Mouse (Mus musculus) macrophage (primary cell): Measurements from ENCODE around the gene Aff1. TPM values are rescaled to one million over a fixed set of nuclear protein-coding genes. Genes with fewer than 3 reads are reported as not detected.

Experiments
- H3K27ac ChIP-seq: fragments of 350-480 bp; formaldehyde crosslinking; 2 replicates; pipeline ENCODE4 v1.9.0; 2021
- H3K36me3 ChIP-seq: fragments of 350-480 bp; formaldehyde crosslinking; 2 replicates; pipeline ENCODE4 v1.9.0; 2021; ENCODE audit errors: inconsistent target
- H3K4me3 ChIP-seq: fragments of 350-480 bp; formaldehyde crosslinking; 2 replicates; pipeline ENCODE4 v1.9.0; 2021; ENCODE audit errors: inconsistent target
- H3K79me2 ChIP-seq: fragments of 350-480 bp; formaldehyde crosslinking; 2 replicates; pipeline ENCODE4 v1.9.0; 2021; ENCODE audit errors: inconsistent target
- WGBS: methylation state at CpG from one replicate; pipeline ENCODE4 v1.1.7; 2026; ENCODE audit warnings: inconsistent platforms; ENCODE audit not compliant: missing documents; 5-methylcytosine and 5-hydroxymethylcytosine counted together
- polyA plus RNA-seq: library from polyadenylated mRNA; stranded (reverse); fragments of 250-400 nt; gene quantifications from 3 replicates; pipeline ENCODE4 v1.2.4, GENCODE M21; 2018; ENCODE audit warnings: inconsistent platforms

Gene Aff1
- polyA plus RNA-seq, 1 experiment from 2014 or later: 46.7 TPM

GRCm38 (mm10) chr5:103789619-103790116, 97.5 kb downstream of the Aff1 start:
- Histone ChIP-seq H3K27ac (no peak overlapping the region), H3K79me2 (peaks cover 100% of the 10 kb centered on the region), H3K4me3 (no peak overlapping the region), H3K36me3 (peaks cover 69% of the 10 kb centered on the region)
- whole genome bisulfite sequencing: 91% methylated on average over 7 of the region's 9 CpGs

- Histone ChIP-seq H3K4me3 (no peak overlapping the region), H3K36me3 (peaks cover 55% of the 10 kb centered on the region; the same call in 1 of the 2 replicates), H3K27ac (no peak overlapping the region), H3K79me2 (peaks cover 100% of the 10 kb centered on the region)
- WGBS: 93% methylated on average over 7 of the region's 7 CpGs
Measured at GRCm38 (mm10) chr5:103791741-103792140, 99.6 kb downstream of the Aff1 start.

GRCm38 (mm10) chr5:103795121-103795520, 102.9 kb downstream of the Aff1 start:
- WGBS: 94% methylated on average over 4 of the region's 5 CpGs
- no peak overlapping the region for H3K27ac ChIP-seq
- peaks cover 100% of the 10 kb centered on the region for H3K79me2 ChIP-seq
- no peak overlapping the region for H3K4me3 ChIP-seq
- peaks cover 44% of the 10 kb centered on the region; the same call in 1 of the 2 replicates for H3K36me3 ChIP-seq

GRCm38 (mm10) chr5:103796035-103796434, 103.9 kb downstream of the Aff1 start:
- Histone ChIP-seq H3K79me2 (peaks cover 100% of the 10 kb centered on the region), H3K4me3 (no peak overlapping the region), H3K36me3 (peaks cover 42% of the 10 kb centered on the region; the same call in 1 of the 2 replicates), H3K27ac (no peak overlapping the region)
- 87% methylated on average over 3 of the region's 3 CpGs for WGBS

GRCm38 (mm10) chr5:103797774-103798173, 105.6 kb downstream of the Aff1 start:
- Histone ChIP-seq H3K4me3 (no peak overlapping the region), H3K79me2 (peaks cover 100% of the 10 kb centered on the region), H3K36me3 (peaks cover 28% of the 10 kb centered on the region; the same call in 1 of the 2 replicates), H3K27ac (no peak overlapping the region)
- WGBS: 85% methylated on average over 10 of the region's 10 CpGs

- Histone ChIP-seq H3K79me2 (peaks cover 100% of the 10 kb centered on the region), H3K4me3 (no peak overlapping the region), H3K36me3 (peaks cover 11% of the 10 kb centered on the region; the same call in 1 of the 2 replicates), H3K27ac (no peak overlapping the region)
- 35% methylated on average over 3 of the region's 3 CpGs for WGBS
Measured at GRCm38 (mm10) chr5:103799438-103799837, 107.3 kb downstream of the Aff1 start.

- WGBS: 90% methylated on average over 5 of the region's 5 CpGs
- no peak overlapping the region for H3K27ac ChIP-seq
- no peak overlapping the region for H3K4me3 ChIP-seq
- peaks cover 100% of the 10 kb centered on the region for H3K79me2 ChIP-seq
- peaks cover 6% of the 10 kb centered on the region; the same call in 1 of the 2 replicates for H3K36me3 ChIP-seq
Measured at GRCm38 (mm10) chr5:103800009-103800408, 107.8 kb downstream of the Aff1 start.

GRCm38 (mm10) chr5:103803386-103803785, 111.2 kb downstream of the Aff1 start:
- no peaks in the 10 kb centered on the region for H3K36me3 ChIP-seq
- H3K4me3 ChIP-seq: no peak overlapping the region
- H3K27ac ChIP-seq: no peak overlapping the region
- H3K79me2 ChIP-seq: peaks cover 100% of the 10 kb centered on the region
- 96% methylated on average over 5 of the region's 5 CpGs for WGBS

- no peaks in the 10 kb centered on the region for H3K36me3 ChIP-seq
- 51% methylated on average over 7 of the region's 8 CpGs for WGBS
- no peak overlapping the region for H3K4me3 ChIP-seq
- H3K79me2 ChIP-seq: peaks cover 100% of the 10 kb centered on the region
- H3K27ac ChIP-seq: no peak overlapping the region
Measured at GRCm38 (mm10) chr5:103803927-103804590, 111.9 kb downstream of the Aff1 start.

GRCm38 (mm10) chr5:103806851-103807578, 114.8 kb downstream of the Aff1 start:
- Histone ChIP-seq H3K36me3 (peaks cover 16% of the 10 kb centered on the region; the same call in 1 of the 2 replicates), H3K79me2 (peaks cover 100% of the 10 kb centered on the region), H3K4me3 (no peak overlapping the region), H3K27ac (no peak overlapping the region)
- 62% methylated on average over 17 of the region's 17 CpGs for WGBS

- Histone ChIP-seq H3K79me2 (peaks cover 100% of the 10 kb centered on the region), H3K27ac (no peak overlapping the region), H3K36me3 (peaks cover 23% of the 10 kb centered on the region; the same call in 1 of the 2 replicates), H3K4me3 (no peak overlapping the region)
- WGBS: 90% methylated on average over 7 of the region's 7 CpGs
Measured at GRCm38 (mm10) chr5:103807637-103808312, 115.6 kb downstream of the Aff1 start.

GRCm38 (mm10) chr5:103809674-103810330, 117.6 kb downstream of the Aff1 start:
- peaks cover 100% of the 10 kb centered on the region for H3K79me2 ChIP-seq
- WGBS: 95% methylated on average over 6 of the region's 7 CpGs
- H3K27ac ChIP-seq: no peak overlapping the region
- H3K36me3 ChIP-seq: peaks cover 43% of the 10 kb centered on the region; the same call in 1 of the 2 replicates
- no peak overlapping the region for H3K4me3 ChIP-seq

GRCm38 (mm10) chr5:103813291-103813690, 121.1 kb downstream of the Aff1 start:
- WGBS: 98% methylated on average over 5 of the region's 5 CpGs
- Histone ChIP-seq H3K36me3 (peaks cover 61% of the 10 kb centered on the region), H3K4me3 (no peak overlapping the region), H3K27ac (no peak overlapping the region), H3K79me2 (peaks cover 100% of the 10 kb centered on the region)

- Histone ChIP-seq H3K27ac (no peak overlapping the region), H3K4me3 (no peak overlapping the region), H3K79me2 (peaks cover 100% of the 10 kb centered on the region), H3K36me3 (peaks cover 68% of the 10 kb centered on the region)
- WGBS: 93% methylated on average over 12 of the region's 12 CpGs
Measured at GRCm38 (mm10) chr5:103813997-103814542, 121.9 kb downstream of the Aff1 start.
